8 mouse cellular contexts compared by ENCODE assay signal in the genomic region with DNA sequence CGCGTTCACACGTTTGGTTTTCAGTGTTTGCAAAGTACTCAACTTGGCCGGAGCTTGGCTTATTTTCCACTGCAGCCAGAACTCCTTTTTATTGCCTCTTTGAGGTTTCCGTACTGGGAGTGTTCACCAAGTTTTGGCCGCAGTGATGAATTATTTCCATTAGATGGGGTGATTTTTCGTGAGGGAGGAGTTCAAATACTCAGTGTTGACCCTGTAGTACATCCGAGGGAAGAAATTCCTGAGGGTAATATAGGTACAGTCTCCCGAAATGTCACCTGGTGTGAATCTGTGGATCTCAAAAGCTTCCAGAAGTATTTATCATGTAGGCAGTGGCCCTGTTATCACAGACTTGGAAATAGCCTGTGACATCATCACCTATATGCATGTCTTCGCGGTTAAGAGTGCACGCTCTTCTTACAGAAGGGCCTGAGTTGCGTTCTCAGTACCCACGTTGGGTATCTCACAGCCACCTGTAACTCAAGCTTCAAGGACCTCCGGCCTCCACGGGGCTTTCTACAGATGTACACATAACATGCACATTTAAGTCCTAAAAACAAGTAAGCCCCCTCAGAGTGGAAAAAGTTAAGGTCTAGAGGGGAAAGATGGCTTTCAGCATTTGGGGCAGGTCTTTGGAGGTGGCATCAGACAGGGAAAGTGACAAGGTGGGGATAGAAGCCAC. TPM values are rescaled to one million over a fixed set of nuclear protein-coding genes. Genes with fewer than 3 reads are reported as not detected.
DNase-seq lines count a peak whose midpoint lies in the region; ATAC-seq and TF ChIP-seq lines count a peak whose summit lies in the region.
"Had no signal": no experiment of that assay in that cellular context is flagged by ENCODE, and none has a peak within 500 bp of the region (broad histone marks: within the 10 kb centered on the region; RNA-seq: fewer than 3 reads in every experiment).

No protein-coding gene starts in this region.

- 41% methylated on average over 16 of the region's 16 CpGs for WGBS in lung, embryonic 14.5 days
- whole genome bisulfite sequencing in forebrain, embryonic 11.5 days, result 59% methylated on average over 16 of the region's 16 CpGs
- WGBS in limb, embryonic 10.5 days, result 55% methylated on average over 16 of the region's 16 CpGs
- WGBS in neural tube, embryonic 15.5 days, result 48% methylated on average over 16 of the region's 16 CpGs

- no peaks in the 10 kb centered on the region for H3K36me3 ChIP-seq in lung, embryonic 14.5 days (ENCODE audit: insufficient read depth)
- no peaks in the 10 kb centered on the region for H3K36me3 ChIP-seq in forebrain, embryonic 11.5 days (ENCODE audit: control insufficient read depth, insufficient read depth, low read length)
- no peaks in the 10 kb centered on the region for H3K36me3 ChIP-seq in limb, embryonic 10.5 days
- H3K36me3 ChIP-seq in neural tube, embryonic 15.5 days, result no peaks in the 10 kb centered on the region

- TF ChIP-seq CTCF in lung, embryonic 14.5 days (IDR thresholded peaks at IDR 0.05; ENCODE audit: low read depth), result no peak

- peak overlapping the region; percentile 89 for H3K4me3 ChIP-seq in lung, embryonic 14.5 days (ENCODE audit: low read depth, low read length)
- peak overlapping the region; percentile 10; the same call in 1 of the 2 replicates for H3K4me3 ChIP-seq in forebrain, embryonic 11.5 days (ENCODE audit: low read depth, low read length)
- peak overlapping the region; percentile 96 for H3K4me3 ChIP-seq in limb, embryonic 10.5 days
- H3K4me3 ChIP-seq in neural tube, embryonic 15.5 days (replicated peaks), result peak overlapping the region; percentile 90

- peak overlapping the region; percentile 55 for H3K27ac ChIP-seq in lung, embryonic 14.5 days (ENCODE audit: low read depth)
- 0 out of 2 replicates have a peak overlapping the region, but pooled peaks have one; percentile 25 for H3K27ac ChIP-seq in forebrain, embryonic 11.5 days (ENCODE audit: low read depth, low read length)
- peak overlapping the region; percentile 96 for H3K27ac ChIP-seq in limb, embryonic 10.5 days
- peak overlapping the region; percentile 98 for H3K27ac ChIP-seq in neural tube, embryonic 15.5 days (replicated peaks)

- H3K9ac ChIP-seq in lung, embryonic 14.5 days, result no peak overlapping the region
- peak overlapping the region; percentile 16; the same call in 1 of the 2 replicates for H3K9ac ChIP-seq in forebrain, embryonic 11.5 days (ENCODE audit: low read length)
- peak overlapping the region; percentile 37; the same call in 1 of the 2 replicates for H3K9ac ChIP-seq in neural tube, embryonic 15.5 days (replicated peaks)

- no peak for DNase-seq in lung, embryonic 14.5 days
- no peak for DNase-seq in lung, adult 18-20 months
- DNase-seq in forebrain, embryonic 11.5 days (ENCODE audit: low spot score), result no peak
- no peak for DNase-seq in limb, embryonic 10.5 days (ENCODE audit: low spot score)
- no peak for DNase-seq in gastrocnemius, postnatal 36 days
- DNase-seq in ovary, adult 18-20 months (ENCODE audit: low spot score), result no peak

- intact Hi-C loops in gastrocnemius, postnatal 36 days (cut with DNase I), result loop anchor here (5.0 to 10.0 kb wide), 3 partner anchors 53 to 280 kb away; a partner anchor contains a TSS

- H3K4me1 ChIP-seq in lung, embryonic 14.5 days (ENCODE audit: insufficient read depth), result peaks cover 5% of the 10 kb centered on the region
- H3K4me1 ChIP-seq in forebrain, embryonic 11.5 days (replicated peaks; ENCODE audit: control insufficient read depth, insufficient read depth, low read length), result peaks cover 10% of the 10 kb centered on the region; the same call in 1 of the 2 replicates
- peaks cover 31% of the 10 kb centered on the region for H3K4me1 ChIP-seq in limb, embryonic 10.5 days
- peaks cover 38% of the 10 kb centered on the region for H3K4me1 ChIP-seq in neural tube, embryonic 15.5 days

- no peaks in the 10 kb centered on the region for H3K9me3 ChIP-seq in lung, embryonic 14.5 days (ENCODE audit: low read depth, low read length)
- H3K9me3 ChIP-seq in forebrain, embryonic 11.5 days (ENCODE audit: control insufficient read depth, low read length), result no peaks in the 10 kb centered on the region
- no peaks in the 10 kb centered on the region for H3K9me3 ChIP-seq in limb, embryonic 10.5 days (replicated peaks)
- no peaks in the 10 kb centered on the region for H3K9me3 ChIP-seq in neural tube, embryonic 15.5 days (replicated peaks)

- ATAC-seq in lung, embryonic 14.5 days (ENCODE audit: insufficient read depth), result 0 out of 2 replicates have a peak, but pooled peaks have one; percentile 1
- ATAC-seq in forebrain, embryonic 11.5 days (replicated peaks; ENCODE audit: low FRiP score), result no peak
- ATAC-seq in neural tube, embryonic 15.5 days (ENCODE audit: low FRiP score), result no peak

- H3K27me3 ChIP-seq in lung, embryonic 14.5 days (ENCODE audit: insufficient read depth, low read length), result no peaks in the 10 kb centered on the region
- H3K27me3 ChIP-seq in forebrain, embryonic 11.5 days (ENCODE audit: control insufficient read depth, insufficient read depth, low read length), result no peaks in the 10 kb centered on the region
- no peaks in the 10 kb centered on the region for H3K27me3 ChIP-seq in limb, embryonic 10.5 days (ENCODE audit: low read depth, poor library complexity, severe bottlenecking)
- no peaks in the 10 kb centered on the region for H3K27me3 ChIP-seq in neural tube, embryonic 15.5 days (replicated peaks)

- peak overlapping the region; percentile 99 for H3K4me2 ChIP-seq in lung, embryonic 14.5 days
- H3K4me2 ChIP-seq in forebrain, embryonic 11.5 days (ENCODE audit: low read depth, low read length, severe bottlenecking), result peak overlapping the region; percentile 98; the same call in 1 of the 2 replicates
- H3K4me2 ChIP-seq in neural tube, embryonic 15.5 days, result peak overlapping the region; percentile 94

RNA-seq across cellular contexts. Expression of a gene that starts 4.4 kb away (rescaled TPM):
- polyA plus RNA-seq in lung, embryonic 14.5 days (2014; fragmentation: Nextera tagmentation; extraction: Ambion mirVana), result 36.7 and 38.3 TPM in 2 replicates
- polyA plus RNA-seq in forebrain, embryonic 11.5 days (2014; fragmentation: Nextera tagmentation; extraction: Ambion mirVana), result 49.8 TPM in 2 replicates
- 28.6 and 32.4 TPM in 2 replicates for polyA plus RNA-seq in limb, embryonic 10.5 days (2016; fragmentation: Nextera tagmentation; extraction: Ambion mirVana)
- polyA plus RNA-seq in neural tube, embryonic 15.5 days (2015; fragmentation: Nextera tagmentation; extraction: Ambion mirVana), result 40.0 and 40.8 TPM in 2 replicates
- total RNA-seq in gastrocnemius, postnatal 36 days (2021), result 10 to 100 TPM; 35.9 to 47.1 TPM

RNA-seq across cellular contexts. Expression of a gene that starts 56.9 kb away (rescaled TPM):
- polyA plus RNA-seq in lung, embryonic 14.5 days (2014; fragmentation: Nextera tagmentation; extraction: Ambion mirVana), result 4.8 and 5.8 TPM in 2 replicates
- polyA plus RNA-seq in forebrain, embryonic 11.5 days (2014; fragmentation: Nextera tagmentation; extraction: Ambion mirVana), result not detected in 2 replicates
- polyA plus RNA-seq in limb, embryonic 10.5 days (2016; fragmentation: Nextera tagmentation; extraction: Ambion mirVana), result 6.6 TPM in 1 of 2 replicates, not detected in the other
- polyA plus RNA-seq in neural tube, embryonic 15.5 days (2015; fragmentation: Nextera tagmentation; extraction: Ambion mirVana), result not detected in 2 replicates
- total RNA-seq in gastrocnemius, postnatal 36 days (2021), result not detected
- polyA plus RNA-seq: large intestine, adult 2 months had no signal

Comparison
In these comparisons a context has a peak if more than half of its experiments do, and no peak if none do; other contexts are left out.
1. H3K27ac ChIP-seq: peak in every context shown above with its lines; median percentile 98 in neural tube, embryonic 15.5 days; 96 in limb, embryonic 10.5 days; 55 in lung, embryonic 14.5 days; 25 in forebrain, embryonic 11.5 days.
2. H3K4me3 ChIP-seq: peak in every context shown above with its lines; median percentile 96 in limb, embryonic 10.5 days; 90 in neural tube, embryonic 15.5 days; 89 in lung, embryonic 14.5 days; 10 in forebrain, embryonic 11.5 days.